Mouse (Mus musculus) spleen, postnatal 36 days (tissue): ENCODE measurements at regions not wholly inside any gene's neighbourhood (a gene's known extent, or its start where the extent isn't known, plus 50 kb on each side); places are given as distances from the start of the nearest gene placed in this dataset.
"Not testable (repeated sequence)": the region's sequence is repeated elsewhere in the genome, so short reads cannot be mapped to it uniquely, and the experiment has no call there.

Experiments
- DNase-seq, 2 experiments: peaks; one replicate each; pipeline ENCODE4 v3.0.0; 2022; ENCODE audit warnings: low spot score in 2 of 2, mixed read lengths in 1 of 2

GRCm38 (mm10) chr2:92664939-92665338 is 65.4 kb downstream of the Chst1 start:
- DNase-seq, result no peak

GRCm38 (mm10) chr2:92667192-92667591 is 67.7 kb downstream of the Chst1 start:
- DNase-seq, result peak; percentile 25

- no peak for DNase-seq
Measured at GRCm38 (mm10) chr2:92667756-92668155, 68.2 kb downstream of the Chst1 start.

- DNase-seq, result not testable (repeated sequence)
Measured at GRCm38 (mm10) chr2:92669431-92670081, 70.0 kb downstream of the Chst1 start.

GRCm38 (mm10) chr2:92671586-92671985 is 72.1 kb downstream of the Chst1 start:
- no peak for DNase-seq

GRCm38 (mm10) chr2:92672106-92672505 is 72.6 kb downstream of the Chst1 start:
- no peak for DNase-seq

GRCm38 (mm10) chr2:92673064-92673813 is 73.7 kb downstream of the Chst1 start:
- DNase-seq, result no peak

GRCm38 (mm10) chr2:92673931-92674330 is 74.4 kb downstream of the Chst1 start:
- DNase-seq, result no peak

GRCm38 (mm10) chr2:92675247-92675646 is 75.7 kb downstream of the Chst1 start:
- no peak for DNase-seq

- DNase-seq, result no peak
Measured at GRCm38 (mm10) chr2:92678276-92678930, 78.9 kb downstream of the Chst1 start.

GRCm38 (mm10) chr2:92678999-92679704 is 79.6 kb downstream of the Chst1 start:
- DNase-seq, result peak; percentile 29 to 50

GRCm38 (mm10) chr2:92682256-92682655 is 82.7 kb downstream of the Chst1 start:
- DNase-seq, result no peak

- DNase-seq, result no peak
Measured at GRCm38 (mm10) chr2:92687702-92688101, 88.2 kb downstream of the Chst1 start.

GRCm38 (mm10) chr2:92689203-92689602 is 89.7 kb downstream of the Chst1 start:
- DNase-seq, result no peak

- no peak for DNase-seq
Measured at GRCm38 (mm10) chr2:92690304-92690703, 90.8 kb downstream of the Chst1 start.

- DNase-seq, result no peak
Measured at GRCm38 (mm10) chr2:92691438-92691837, 91.9 kb downstream of the Chst1 start.

- no peak for DNase-seq
Measured at GRCm38 (mm10) chr2:92692623-92693022, 93.1 kb downstream of the Chst1 start.

GRCm38 (mm10) chr2:92693024-92693423 is 93.5 kb downstream of the Chst1 start:
- DNase-seq, result no peak

GRCm38 (mm10) chr2:92694797-92695196 is 95.3 kb downstream of the Chst1 start:
- no peak for DNase-seq

- DNase-seq, result no peak
Measured at GRCm38 (mm10) chr2:92695869-92696268, 96.4 kb downstream of the Chst1 start.

- DNase-seq, result no peak
Measured at GRCm38 (mm10) chr2:92697721-92698120, 98.2 kb downstream of the Chst1 start.

- no peak for DNase-seq
Measured at GRCm38 (mm10) chr2:92699360-92699759, 99.9 kb downstream of the Chst1 start.
